Comparison of ENCODE assay signal across 32 mouse cellular contexts in genomic region chr9:65480071-65480470, GRCm38 (mm10). TPM values are rescaled to one million over a fixed set of nuclear protein-coding genes. Genes with fewer than 3 reads are reported as not detected.
"Had no signal": no experiment of that assay in that cellular context is flagged by ENCODE, and none has a peak within 500 bp of the region (broad histone marks: within the 10 kb centered on the region; RNA-seq: fewer than 3 reads in every experiment).

No protein-coding gene starts in this region.

- H3K9me3 ChIP-seq: heart, embryonic 13.5 days; heart, embryonic 15.5 days; hindbrain, embryonic 13.5 days; hindbrain, embryonic 15.5 days; limb, embryonic 13.5 days; limb, embryonic 15.5 days; liver, embryonic 13.5 days had no signal

- H3K4me1 ChIP-seq: heart, embryonic 13.5 days; heart, embryonic 15.5 days; hindbrain, embryonic 13.5 days; hindbrain, embryonic 15.5 days; limb, embryonic 13.5 days; limb, embryonic 15.5 days; liver, embryonic 13.5 days had no signal

- ATAC-seq: hindbrain, postnatal 0 days; intestine, postnatal 0 days had no signal

- H3K27ac ChIP-seq: heart, adult 2 months; heart, embryonic 13.5 days; heart, embryonic 15.5 days; hindbrain, embryonic 13.5 days; hindbrain, embryonic 15.5 days; hindbrain, postnatal 0 days; layer of hippocampus, adult 2 months; left cerebral cortex, adult 2 months; limb, embryonic 13.5 days; limb, embryonic 15.5 days; liver, embryonic 13.5 days had no signal

- H3K4me3 ChIP-seq: heart, adult 2 months; heart, embryonic 13.5 days; heart, embryonic 15.5 days; hindbrain, embryonic 13.5 days; hindbrain, embryonic 15.5 days; layer of hippocampus, adult 2 months; left cerebral cortex, adult 2 months; limb, embryonic 13.5 days; limb, embryonic 15.5 days; liver, embryonic 13.5 days had no signal

- H3K27me3 ChIP-seq: heart, embryonic 13.5 days; heart, embryonic 15.5 days; hindbrain, embryonic 13.5 days; hindbrain, embryonic 15.5 days; limb, embryonic 13.5 days; limb, embryonic 15.5 days; liver, embryonic 13.5 days had no signal

- DNase-seq: gastrocnemius, postnatal 14 days; gastrocnemius, postnatal 36 days; heart, adult 11 months; heart, adult 2 months; heart, postnatal 14 days; heart, postnatal 36 days; kidney, adult 18-20 months; kidney, adult 8-10 months; kidney, postnatal 10 days; kidney, postnatal 25 days; kidney, postnatal 4 days; left cerebral cortex, postnatal 4 days; liver, embryonic 13.5 days had no signal

- H3K4me2 ChIP-seq: heart, embryonic 11.5 days; heart, embryonic 13.5 days; heart, embryonic 15.5 days; hindbrain, embryonic 13.5 days; hindbrain, embryonic 15.5 days; limb, embryonic 13.5 days; limb, embryonic 15.5 days; liver, embryonic 13.5 days had no signal

- H3K9ac ChIP-seq: heart, embryonic 13.5 days; heart, embryonic 15.5 days; hindbrain, embryonic 13.5 days; hindbrain, embryonic 15.5 days; limb, embryonic 13.5 days; limb, embryonic 15.5 days; liver, embryonic 13.5 days had no signal

RNA-seq across cellular contexts. Expression of gene Ankdd1a, which starts 39.9 kb away (rescaled TPM):
- polyA plus RNA-seq: heart, adult 2 months; heart, embryonic 11.5 days; heart, embryonic 13.5 days; heart, embryonic 15.5 days; heart, postnatal 0 days; intestine, embryonic 14.5 days; intestine, postnatal 0 days; kidney, embryonic 14.5 days; kidney, embryonic 16.5 days; limb, embryonic 11.5 days; limb, embryonic 13.5 days; liver, adult 2 months; liver, embryonic 13.5 days had no signal

RNA-seq across cellular contexts. Expression of gene Slc51b, which starts 57.3 kb away (rescaled TPM):
- polyA plus RNA-seq: gonadal fat pad, adult 2 months; heart, adult 2 months; heart, embryonic 11.5 days; heart, embryonic 13.5 days; heart, embryonic 15.5 days; heart, postnatal 0 days; hindbrain, embryonic 11.5 days; hindbrain, embryonic 13.5 days; hindbrain, embryonic 15.5 days; hindbrain, postnatal 0 days; limb, embryonic 11.5 days; limb, embryonic 13.5 days; limb, embryonic 15.5 days; liver, embryonic 13.5 days had no signal
